Mouse (Mus musculus) liver, embryonic 12.5 days (tissue): Measurements from ENCODE around the gene Tmx2. TPM values are rescaled to one million over a fixed set of nuclear protein-coding genes. Genes with fewer than 3 reads are reported as not detected.
A peak's percentile ranks its signal among the peaks of the same experiment; 100 is the strongest.

Source experiments
- ATAC-seq: fragments of 200-750 bp; cut with Nextera tagmentation; 2 replicates; pipeline ENCODE4 v1.8.0; 2017; ENCODE audit warnings: moderate number of reproducible peaks, mild to moderate bottlenecking, moderate library complexity
- H3K27ac ChIP-seq: fragments of 300-500 bp; sonication (generic); 2 replicates; pipeline ENCODE4 v1.5.1; 2016; ENCODE audit warnings: mild to moderate bottlenecking
- H3K27me3 ChIP-seq: fragments of 300-500 bp; sonication (generic); replicated peaks from 2 replicates; pipeline ENCODE4 v1.6.1; 2016; ENCODE audit warnings: mild to moderate bottlenecking, moderate library complexity
- H3K36me3 ChIP-seq: fragments of 300-500 bp; sonication (generic); 2 replicates; pipeline ENCODE4 v1.6.1; 2016; ENCODE audit warnings: mild to moderate bottlenecking, moderate library complexity
- H3K4me1 ChIP-seq: fragments of 300-500 bp; sonication (generic); 2 replicates; pipeline ENCODE4 v1.6.1; 2016
- H3K4me2 ChIP-seq: fragments of 300-500 bp; sonication (generic); 2 replicates; pipeline ENCODE4 v1.6.1; 2016; ENCODE audit warnings: mild to moderate bottlenecking, moderate library complexity
- H3K4me3 ChIP-seq: fragments of 300-500 bp; sonication (generic); 2 replicates; pipeline ENCODE4 v1.5.1; 2016; ENCODE audit warnings: mild to moderate bottlenecking, moderate library complexity
- H3K9ac ChIP-seq: fragments of 300-500 bp; sonication (generic); 2 replicates; pipeline ENCODE4 v1.6.1; 2016; ENCODE audit warnings: mild to moderate bottlenecking, moderate library complexity
- H3K9me3 ChIP-seq: fragments of 300-500 bp; sonication (generic); replicated peaks from 2 replicates; pipeline ENCODE4 v1.6.1; 2016; ENCODE audit warnings: mild to moderate bottlenecking, moderate library complexity
- WGBS: fragments of 180-500 bp; shearing (Covaris S2); methylation state at CpG from one replicate; pipeline ENCODE4 v1.1.7; 2016; ENCODE audit not compliant: insufficient replicate concordance; 5-methylcytosine and 5-hydroxymethylcytosine counted together
- polyA plus RNA-seq: library from polyadenylated mRNA; unstranded; fragments of >200 nt; fragmentation: Nextera tagmentation; extraction: Ambion mirVana; gene quantifications from 2 replicates; pipeline ENCODE4 v1.2.1, GENCODE M21; 2016

Gene Tmx2
- polyA plus RNA-seq, 1 experiment from 2014 or later, result 86.3 TPM

DNA sequence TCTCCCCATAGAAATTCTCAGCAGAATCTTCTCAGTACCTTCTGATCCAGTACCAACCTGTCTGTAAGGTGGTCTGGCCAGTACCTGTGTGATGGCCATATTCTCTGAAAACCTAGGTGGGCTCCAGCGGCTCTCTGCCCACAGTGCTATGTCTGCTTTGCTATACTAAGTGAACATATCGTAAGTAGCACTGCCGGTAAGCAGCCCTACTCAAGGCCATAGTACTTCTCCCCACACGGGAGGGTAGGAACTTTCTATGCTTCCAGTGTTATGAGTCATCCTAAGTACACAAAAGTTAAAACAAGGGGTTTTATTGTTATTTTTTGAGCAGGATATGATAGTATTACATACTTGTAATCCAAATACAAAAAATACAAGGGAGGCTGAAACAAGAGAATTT lies 44.9 kb downstream of the Tmx2 start:
- Histone ChIP-seq H3K9me3 (no peaks in the 10 kb centered on the region), H3K27me3 (no peaks in the 10 kb centered on the region), H3K4me1 (peaks cover 80% of the 10 kb centered on the region), H3K9ac (no peak overlapping the region; the same call in 1 of the 2 replicates), H3K27ac (peak overlapping the region; percentile 75; the same call in 1 of the 2 replicates), H3K36me3 (no peaks in the 10 kb centered on the region; the same call in 1 of the 2 replicates), H3K4me2 (peak overlapping the region; percentile 43), H3K4me3 (no peak overlapping the region)
- 54% methylated on average over 4 of the region's 4 CpGs for WGBS
- no peak for ATAC-seq

DNA sequence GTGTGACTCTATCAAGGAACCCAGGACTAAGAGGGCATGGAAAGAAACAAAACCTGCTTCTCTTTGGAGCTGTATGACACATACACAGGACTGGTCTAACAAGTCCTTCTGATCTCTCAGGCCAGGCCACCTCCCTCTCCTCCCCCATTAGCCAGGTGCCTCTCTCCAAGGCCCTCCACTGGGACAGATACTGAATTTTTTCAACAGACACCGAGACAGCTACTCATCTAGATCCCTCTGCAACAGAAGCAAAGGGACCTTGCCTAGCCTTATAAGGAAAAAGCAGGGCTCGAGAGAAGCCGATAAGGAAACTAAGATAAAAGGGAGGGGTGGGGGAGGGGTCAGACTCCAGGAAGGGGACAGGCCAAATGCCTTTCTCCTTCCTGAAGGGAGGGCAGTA lies 45.9 kb downstream of the Tmx2 start:
- peak overlapping the region; percentile 68 for H3K27ac ChIP-seq
- no peaks in the 10 kb centered on the region for H3K27me3 ChIP-seq
- H3K4me3 ChIP-seq, result no peak overlapping the region
- H3K36me3 ChIP-seq, result peaks cover 3% of the 10 kb centered on the region; the same call in 1 of the 2 replicates
- peak; percentile 41 for ATAC-seq
- H3K4me1 ChIP-seq, result peaks cover 74% of the 10 kb centered on the region
- 0% methylated on average over 3 of the region's 3 CpGs for WGBS
- H3K9ac ChIP-seq, result peak overlapping the region; percentile 7; the same call in 1 of the 2 replicates
- peak overlapping the region; percentile 48 for H3K4me2 ChIP-seq
- no peaks in the 10 kb centered on the region for H3K9me3 ChIP-seq

DNA sequence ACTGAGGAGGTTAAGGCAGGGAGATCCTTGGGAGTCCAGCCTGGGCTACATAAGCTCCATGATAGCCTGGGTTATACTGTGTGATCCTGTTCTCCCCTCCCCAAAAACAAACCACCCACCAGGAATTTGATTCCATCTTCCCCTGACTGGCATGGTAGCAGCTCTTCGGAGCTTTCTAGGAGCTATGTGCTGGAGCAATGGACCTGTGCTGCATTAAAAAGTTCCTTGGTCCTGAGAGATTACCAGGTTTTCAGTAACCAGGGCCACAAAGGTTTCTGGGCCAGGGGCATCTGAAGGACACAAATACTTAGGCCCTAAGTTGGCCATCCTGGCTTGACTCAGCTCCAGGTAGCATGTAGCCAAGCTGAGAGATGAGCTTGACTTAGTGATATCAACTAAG lies 46.9 kb downstream of the Tmx2 start:
- WGBS, result 90% methylated on average over 1 of the region's 1 CpGs

DNA sequence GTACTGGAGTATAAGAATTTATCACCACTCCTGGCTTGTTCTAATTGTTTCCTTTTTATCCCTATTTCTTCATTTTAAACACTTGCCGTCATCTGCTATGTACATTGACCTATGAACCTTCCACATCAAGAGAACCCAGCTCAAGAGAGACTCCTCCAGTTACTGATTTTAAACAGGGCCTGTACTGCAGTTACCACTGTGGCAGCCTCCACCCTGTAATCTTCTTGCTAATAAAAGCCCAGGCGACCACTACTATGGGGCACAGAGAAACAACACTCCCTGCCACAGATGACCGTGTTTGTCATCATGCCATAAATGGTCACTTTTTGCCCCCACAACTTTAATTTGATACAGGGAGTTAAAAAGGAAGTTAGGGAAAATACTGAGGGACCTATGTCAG lies 51.9 kb downstream of the Tmx2 start:
- no peak overlapping the region for H3K27ac ChIP-seq
- H3K4me1 ChIP-seq, result peaks cover 56% of the 10 kb centered on the region
- no peak overlapping the region for H3K9ac ChIP-seq
- peaks cover 15% of the 10 kb centered on the region; the same call in 1 of the 2 replicates for H3K36me3 ChIP-seq
- WGBS, result 69% methylated on average over 3 of the region's 3 CpGs
- no peak for ATAC-seq
- H3K4me3 ChIP-seq, result no peak overlapping the region
- H3K9me3 ChIP-seq, result no peaks in the 10 kb centered on the region
- H3K27me3 ChIP-seq, result no peaks in the 10 kb centered on the region
- H3K4me2 ChIP-seq, result no peak overlapping the region

More for the DNA sequence above, 46.9 kb downstream of the Tmx2 start:
- H3K27me3 ChIP-seq, result no peaks in the 10 kb centered on the region
- peaks cover 3% of the 10 kb centered on the region; the same call in 1 of the 2 replicates for H3K36me3 ChIP-seq
- no peaks in the 10 kb centered on the region for H3K9me3 ChIP-seq
- no peak overlapping the region for H3K4me2 ChIP-seq
- H3K9ac ChIP-seq, result no peak overlapping the region
- ATAC-seq, result no peak
- no peak overlapping the region for H3K4me3 ChIP-seq
- H3K4me1 ChIP-seq, result peaks cover 68% of the 10 kb centered on the region
- H3K27ac ChIP-seq, result no peak overlapping the region

DNA sequence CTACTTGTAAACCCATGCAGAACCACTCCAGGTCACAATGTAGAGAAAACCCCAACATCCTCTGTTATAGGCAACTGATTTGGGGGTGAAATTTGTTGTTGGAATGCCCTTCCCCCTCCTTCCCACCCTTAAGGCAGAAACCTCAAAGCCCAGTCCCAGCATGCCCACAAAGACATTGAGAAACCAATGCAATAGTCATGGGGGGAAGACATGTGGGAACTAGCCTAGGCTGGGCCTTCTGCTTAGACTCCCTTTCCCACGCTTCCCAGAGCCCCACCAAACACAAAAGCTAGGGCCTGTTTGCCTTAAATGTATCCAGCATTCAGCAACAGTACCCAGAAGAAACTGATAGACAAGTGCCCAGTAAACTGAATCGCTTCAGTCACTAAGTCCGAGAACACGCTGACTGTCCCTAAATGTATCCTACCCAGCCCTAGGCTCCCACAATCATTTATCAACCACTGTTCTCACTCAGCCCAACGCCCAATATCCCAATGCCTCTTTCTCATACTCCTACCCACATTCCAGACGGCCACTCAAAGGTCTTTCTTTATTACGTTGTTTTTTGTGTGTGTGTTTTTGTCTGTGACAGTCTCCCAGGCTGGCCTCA lies 52.5 kb downstream of the Tmx2 start:
- Histone ChIP-seq H3K27me3 (no peaks in the 10 kb centered on the region), H3K36me3 (peaks cover 16% of the 10 kb centered on the region; the same call in 1 of the 2 replicates), H3K9ac (no peak overlapping the region), H3K4me1 (peaks cover 50% of the 10 kb centered on the region), H3K27ac (no peak overlapping the region), H3K4me3 (no peak overlapping the region), H3K4me2 (no peak overlapping the region), H3K9me3 (no peaks in the 10 kb centered on the region)
- ATAC-seq, result no peak
- 73% methylated on average over 7 of the region's 7 CpGs for WGBS

DNA sequence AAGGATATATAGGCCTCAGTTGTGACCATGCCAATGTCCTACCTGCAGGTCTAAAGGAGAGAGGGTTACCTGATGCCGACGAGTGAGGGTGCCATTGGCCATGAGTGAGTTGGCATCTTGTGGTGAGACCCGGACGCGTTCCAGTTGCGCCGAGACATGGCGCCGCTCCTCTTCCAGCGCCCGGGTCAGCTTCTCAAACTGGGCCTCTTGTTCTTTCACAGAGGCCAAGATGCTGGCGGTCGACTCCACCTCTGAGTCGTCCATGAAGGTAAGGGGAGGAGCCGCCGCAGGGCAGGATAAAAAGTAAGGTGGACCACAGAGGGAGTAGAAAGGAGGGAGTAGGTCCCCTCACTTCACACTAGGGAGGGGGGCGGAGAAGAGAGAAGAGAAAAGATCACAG lies 54.7 kb downstream of the Tmx2 start:
- 90% methylated on average over 17 of the region's 17 CpGs for WGBS
- H3K9me3 ChIP-seq, result no peaks in the 10 kb centered on the region
- no peak for ATAC-seq
- H3K27ac ChIP-seq, result no peak overlapping the region
- no peak overlapping the region for H3K4me3 ChIP-seq
- H3K36me3 ChIP-seq, result peaks cover 34% of the 10 kb centered on the region
- H3K4me1 ChIP-seq, result peaks cover 46% of the 10 kb centered on the region
- no peak overlapping the region for H3K9ac ChIP-seq
- H3K4me2 ChIP-seq, result no peak overlapping the region
- H3K27me3 ChIP-seq, result no peaks in the 10 kb centered on the region

DNA sequence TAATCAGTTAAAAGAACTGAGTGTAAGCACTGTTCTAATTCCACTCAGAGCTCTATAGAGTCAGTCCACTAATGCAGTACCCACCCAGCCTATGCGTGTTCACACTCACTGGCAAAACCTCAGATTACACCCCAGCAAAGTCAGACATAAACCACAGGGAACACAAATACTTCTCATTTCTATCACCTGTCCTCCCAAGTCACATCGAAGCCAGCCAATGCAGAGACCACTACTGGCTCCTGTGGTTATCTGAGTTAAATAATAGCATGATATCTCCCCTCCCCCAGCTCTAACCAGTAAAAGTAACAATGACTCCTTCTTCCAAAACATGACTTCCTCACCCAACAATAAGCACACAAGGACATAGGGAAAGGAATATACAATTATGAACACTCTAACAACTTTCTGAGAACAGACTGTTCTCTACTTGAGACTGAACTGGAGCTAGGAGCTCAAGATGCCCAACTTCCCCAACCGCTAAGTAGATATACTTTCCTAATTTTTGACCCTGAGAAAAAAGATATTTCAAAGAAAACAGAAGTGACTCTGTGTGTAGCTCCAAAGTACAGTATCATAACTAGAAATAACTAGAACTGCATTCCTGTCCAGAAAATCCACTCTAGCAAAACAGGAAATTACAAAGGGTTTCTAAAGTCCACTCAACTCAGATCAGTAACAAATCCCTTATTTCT lies 55.4 kb downstream of the Tmx2 start:
- Histone ChIP-seq H3K36me3 (peaks cover 40% of the 10 kb centered on the region), H3K4me3 (no peak overlapping the region), H3K27ac (no peak overlapping the region), H3K4me2 (no peak overlapping the region), H3K4me1 (peaks cover 42% of the 10 kb centered on the region), H3K9ac (no peak overlapping the region), H3K27me3 (no peaks in the 10 kb centered on the region), H3K9me3 (no peaks in the 10 kb centered on the region)
- no peak for ATAC-seq
- WGBS, result 50% methylated on average over 3 of the region's 3 CpGs

DNA sequence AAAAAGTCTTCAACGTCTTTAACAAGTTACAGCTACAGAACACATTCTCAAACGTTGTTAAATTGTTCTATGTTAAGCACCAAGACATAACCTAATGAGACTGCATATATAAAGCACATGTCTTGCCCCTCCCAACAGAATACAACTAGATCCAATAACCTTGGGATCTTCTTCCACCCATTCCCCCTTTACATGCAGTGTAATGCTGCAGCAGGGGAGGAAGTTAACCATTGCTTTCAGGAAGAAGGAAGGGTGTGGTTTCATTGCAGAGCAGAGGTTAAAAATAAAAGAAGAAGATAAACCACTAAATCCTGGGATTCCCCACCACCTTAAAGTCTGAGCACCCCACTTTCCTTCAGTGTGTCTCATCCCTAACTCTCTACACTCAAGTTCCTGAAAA lies 56.3 kb downstream of the Tmx2 start:
- Histone ChIP-seq H3K4me3 (no peak overlapping the region), H3K4me1 (peaks cover 39% of the 10 kb centered on the region), H3K9ac (no peak overlapping the region), H3K4me2 (no peak overlapping the region), H3K36me3 (peaks cover 37% of the 10 kb centered on the region), H3K9me3 (no peaks in the 10 kb centered on the region), H3K27ac (no peak overlapping the region), H3K27me3 (no peaks in the 10 kb centered on the region)
- WGBS, result 69% methylated on average over 2 of the region's 2 CpGs
- no peak for ATAC-seq

Other genes with a start within 250 kb of the Tmx2 start
- gene Tfpi, start 202.4 kb downstream of the Tmx2 start, polyA plus RNA-seq, result 25.0 and 25.8 TPM in 2 replicates
- 18.6 and 20.5 TPM in 2 replicates for gene Ctnnd1, start 28.4 kb downstream of the Tmx2 start, polyA plus RNA-seq
- gene Btbd18, start 20.1 kb downstream of the Tmx2 start, polyA plus RNA-seq, result 0.04 and 0.10 TPM in 2 replicates
- gene Selenoh, start 8.4 kb downstream of the Tmx2 start, polyA plus RNA-seq, result 163 and 165 TPM in 2 replicates
- not detected in 2 replicates for gene Gm28635, start 1.1 kb downstream of the Tmx2 start, polyA plus RNA-seq
- 27.2 and 28.1 TPM in 2 replicates for gene Med19, start 738 bp downstream of the Tmx2 start, polyA plus RNA-seq
- gene Zdhhc5, start 36.0 kb upstream of the Tmx2 start, polyA plus RNA-seq, result 28.1 and 29.3 TPM in 2 replicates
- 57.2 and 59.8 TPM in 2 replicates for gene Clp1, start 48.2 kb upstream of the Tmx2 start, polyA plus RNA-seq
- gene Ypel4, start 54.9 kb upstream of the Tmx2 start, polyA plus RNA-seq, result 49.8 and 52.1 TPM in 2 replicates
- 3.8 and 3.9 TPM in 2 replicates for gene Gm19426, start 64.5 kb upstream of the Tmx2 start, polyA plus RNA-seq
- gene Serping1, start 96.3 kb upstream of the Tmx2 start, polyA plus RNA-seq, result 30.8 and 32.3 TPM in 2 replicates
- 293 and 321 TPM in 2 replicates for gene Ube2l6, start 119.7 kb upstream of the Tmx2 start, polyA plus RNA-seq
- gene Smtnl1, start 143.5 kb upstream of the Tmx2 start, polyA plus RNA-seq, result 0.29 and 0.43 TPM in 2 replicates
- gene Timm10, start 147.9 kb upstream of the Tmx2 start, polyA plus RNA-seq, result 50.9 and 54.3 TPM in 2 replicates
- 153 and 162 TPM in 2 replicates for gene Slc43a1, start 159.7 kb upstream of the Tmx2 start, polyA plus RNA-seq
- gene Rtn4rl2, start 207.6 kb upstream of the Tmx2 start, polyA plus RNA-seq, result 0.29 and 0.31 TPM in 2 replicates